Mouse (Mus musculus): ENCODE data around the gene Slc25a26.

Slc25a26 gene

DNA sequence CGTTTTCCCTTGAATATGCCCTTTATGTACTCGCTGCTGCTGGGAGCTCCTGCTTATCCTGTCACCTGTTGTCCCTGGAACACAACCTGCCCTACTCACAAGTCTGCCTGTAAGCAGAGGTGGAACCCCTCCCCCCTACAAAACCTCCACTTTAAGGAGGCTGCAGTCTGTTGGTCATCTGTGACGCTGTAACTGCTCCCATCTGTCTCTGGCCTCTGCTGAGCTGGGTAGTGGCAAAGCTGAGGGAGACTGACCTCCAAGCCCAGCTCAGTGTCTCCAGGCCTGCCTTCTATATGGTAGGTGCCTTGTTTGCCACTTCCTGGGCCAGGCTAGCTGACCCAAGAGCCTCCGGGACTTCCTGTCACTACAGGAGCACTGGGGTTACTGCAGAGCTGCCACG is 101.7 kb downstream of the Slc25a26 start:
- DNase-seq: no peak

GRCm38 (mm10) chr6:94604072-94604471 is 103.9 kb downstream of the Slc25a26 start:
- no peak for DNase-seq

- no peak for DNase-seq
Measured at GRCm38 (mm10) chr6:94604546-94604945, 104.4 kb downstream of the Slc25a26 start.

DNA sequence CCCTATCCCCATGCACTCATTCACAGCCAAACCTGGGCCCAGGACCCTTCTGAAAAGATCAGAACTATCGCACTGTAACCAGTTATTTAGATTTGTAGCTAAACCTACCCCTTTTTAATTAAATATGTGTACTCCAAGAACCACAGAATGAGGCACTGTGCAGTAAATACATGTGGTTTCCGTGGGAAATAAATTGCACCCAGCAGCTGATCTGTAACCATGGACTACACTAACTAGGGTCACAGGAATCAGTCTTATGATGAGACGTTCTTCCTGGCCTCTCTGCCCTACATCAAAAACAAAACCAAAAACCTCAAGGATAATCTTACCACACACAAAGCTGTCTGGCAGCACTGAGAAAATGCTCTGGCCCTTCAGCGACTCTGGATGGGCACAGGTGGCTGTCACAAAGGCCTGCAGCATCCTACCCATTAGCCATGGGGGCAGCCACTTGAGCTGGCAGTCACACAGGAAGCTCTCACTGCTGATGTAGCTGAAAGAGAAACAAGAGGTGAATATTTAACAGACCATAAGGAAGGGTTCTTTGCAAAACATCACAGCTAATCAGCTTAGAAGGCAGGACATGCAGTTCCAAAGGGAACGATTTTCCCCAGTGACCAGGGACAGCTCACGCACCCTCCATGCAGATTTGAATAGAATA is 113.2 kb downstream of the Slc25a26 start:
- DNase-seq: no peak

DNA sequence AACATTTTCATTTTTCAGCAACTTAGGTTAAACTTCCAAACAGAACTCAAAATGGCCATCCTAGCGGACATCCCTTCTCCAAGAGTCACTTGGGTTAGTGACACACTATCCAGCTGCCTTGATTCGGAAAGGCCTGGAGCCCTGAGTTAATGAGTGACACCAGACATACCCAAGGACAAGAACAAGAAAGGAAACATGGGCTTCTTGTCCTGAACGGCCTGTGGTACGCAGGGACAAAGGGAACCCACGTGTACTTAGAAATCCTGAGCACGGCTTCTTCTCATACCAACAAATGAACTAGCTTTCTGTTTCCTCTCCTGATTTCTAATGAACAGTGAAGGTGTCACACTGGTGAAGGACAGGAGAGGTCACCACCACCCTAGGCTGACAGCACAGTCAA is 114.2 kb downstream of the Slc25a26 start:
- DNase-seq: no peak

- DNase-seq: peak; percentile 44
Measured at GRCm38 (mm10) chr6:94615936-94616335, 115.8 kb downstream of the Slc25a26 start.

- no peak for DNase-seq
Measured at GRCm38 (mm10) chr6:94618671-94619070, 118.5 kb downstream of the Slc25a26 start.

- DNase-seq: no peak
Measured at GRCm38 (mm10) chr6:94620287-94620686, 120.2 kb downstream of the Slc25a26 start.

- DNase-seq: no peak
Measured at GRCm38 (mm10) chr6:94620801-94621301, 120.7 kb downstream of the Slc25a26 start.

DNA sequence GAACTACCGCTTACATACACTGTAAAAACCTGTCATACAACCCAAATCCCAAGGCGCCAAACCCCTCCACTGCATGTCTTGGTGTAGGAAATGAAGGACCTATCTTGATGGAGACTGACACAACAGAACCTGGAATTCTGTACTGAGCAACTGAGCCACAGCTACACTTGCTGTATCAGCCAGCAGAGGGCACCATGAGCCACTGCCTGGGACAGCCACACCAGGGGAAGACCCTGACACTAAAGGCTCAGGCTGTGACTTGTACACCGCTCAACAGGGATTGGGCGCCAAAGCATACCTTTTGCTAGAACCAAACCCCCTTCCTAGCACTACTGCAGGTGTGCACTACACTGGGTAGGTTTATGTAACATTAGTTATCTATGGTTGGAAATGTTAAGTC is 122.9 kb downstream of the Slc25a26 start:
- DNase-seq: peak; percentile 88

DNA sequence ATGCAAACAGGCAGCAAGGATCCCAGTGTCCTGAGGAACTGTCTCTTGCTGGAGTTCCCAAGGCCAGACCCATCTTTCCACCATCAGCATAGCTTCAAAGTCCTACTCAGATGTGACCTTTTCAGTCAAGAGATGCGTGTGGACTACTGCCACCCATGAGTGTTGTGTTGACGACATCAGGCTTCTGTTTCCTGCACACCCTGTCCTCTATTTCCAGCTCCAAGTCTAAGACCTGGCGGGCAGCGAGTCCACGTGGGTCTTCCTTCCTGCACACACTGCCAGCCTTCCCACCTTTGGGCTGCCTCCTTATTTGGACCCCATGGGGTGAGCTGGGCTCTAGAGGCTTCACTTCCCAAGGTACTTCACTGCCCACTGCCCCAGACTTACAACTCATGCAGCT is 124.4 kb downstream of the Slc25a26 start:
- no peak for DNase-seq

DNA sequence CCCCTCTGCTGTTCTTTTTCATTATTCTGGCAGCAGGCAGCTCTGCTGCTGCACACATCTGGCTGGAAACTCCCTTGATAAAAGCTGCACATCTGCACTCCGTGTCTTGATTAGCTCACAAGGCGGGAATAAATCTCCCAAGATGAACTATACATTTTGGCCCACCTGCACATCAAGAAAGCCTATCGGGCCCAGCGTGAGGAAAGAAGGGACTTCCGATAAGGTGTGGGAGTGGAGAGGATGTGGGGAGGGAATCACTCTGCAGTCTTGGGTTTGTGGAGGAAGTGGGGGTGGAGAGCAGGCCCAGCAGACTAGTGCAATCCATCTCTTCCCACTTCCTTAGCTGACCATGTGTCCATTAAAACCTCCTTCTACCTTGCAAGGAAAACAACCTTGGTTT is 125.8 kb downstream of the Slc25a26 start:
- DNase-seq: no peak

GRCm38 (mm10) chr6:94626807-94627206 is 126.7 kb downstream of the Slc25a26 start:
- DNase-seq: no peak

- DNase-seq: no peak
Measured at GRCm38 (mm10) chr6:94627714-94628595, 127.8 kb downstream of the Slc25a26 start.

GRCm38 (mm10) chr6:94628787-94629186 is 128.7 kb downstream of the Slc25a26 start:
- DNase-seq: no peak

GRCm38 (mm10) chr6:94631051-94631778 is 131.1 kb downstream of the Slc25a26 start:
- no peak for DNase-seq

DNA sequence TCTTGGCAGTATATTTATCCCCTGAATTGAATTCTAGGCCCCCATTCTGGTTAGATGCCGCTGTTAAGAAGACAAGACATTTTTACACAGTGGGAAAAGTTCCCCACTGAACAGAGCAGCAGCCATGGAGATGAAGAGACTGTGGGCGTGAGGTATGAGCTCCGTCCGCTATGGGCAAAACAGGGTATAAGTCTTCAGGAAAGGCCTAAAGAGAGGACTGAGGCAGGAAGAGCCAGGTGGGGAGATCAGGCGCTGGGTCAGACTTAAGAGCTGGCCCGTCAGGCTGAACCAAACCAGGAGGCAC is 131.6 kb downstream of the Slc25a26 start:
- no peak for DNase-seq

GRCm38 (mm10) chr6:94634274-94634673 is 134.1 kb downstream of the Slc25a26 start:
- DNase-seq: no peak

DNA sequence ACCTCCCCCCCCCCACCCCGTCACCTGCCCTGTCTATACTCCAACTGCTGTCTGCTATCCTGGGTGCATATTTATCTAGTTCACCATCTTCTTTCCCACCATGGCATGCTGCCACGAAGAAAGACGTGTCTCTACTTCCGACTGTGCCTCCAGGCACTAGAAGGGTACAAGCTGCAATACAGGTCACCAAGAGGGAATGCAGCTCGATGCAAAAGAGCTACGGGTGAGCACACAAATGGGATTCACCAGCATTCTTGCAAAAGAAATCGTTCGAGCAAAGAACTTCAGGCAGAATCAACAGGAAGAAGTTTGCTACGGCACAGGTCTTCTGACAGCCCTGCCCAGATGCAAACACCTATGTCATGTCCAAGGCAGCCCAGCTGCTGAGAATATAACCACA is 134.6 kb downstream of the Slc25a26 start:
- no peak for DNase-seq

DNA sequence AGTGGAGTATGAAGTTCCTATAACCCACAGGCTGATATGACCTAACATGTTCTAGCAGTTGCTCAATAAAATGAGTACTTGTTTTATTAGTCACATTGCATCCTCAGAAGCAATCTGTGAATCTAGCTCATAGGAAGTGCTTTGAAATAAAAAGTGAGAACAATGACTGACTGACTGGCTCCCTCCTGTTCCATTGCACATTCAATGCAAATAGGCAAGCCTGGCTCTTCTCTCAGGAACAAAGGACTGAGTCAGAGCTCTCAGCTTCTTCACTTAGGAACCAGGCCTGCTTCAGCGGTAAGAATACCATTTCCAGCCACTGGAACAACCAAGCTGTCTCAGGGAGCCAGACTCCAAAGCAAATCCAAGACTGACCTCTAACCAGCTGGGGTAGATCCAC is 135.2 kb downstream of the Slc25a26 start:
- DNase-seq: no peak

DNA sequence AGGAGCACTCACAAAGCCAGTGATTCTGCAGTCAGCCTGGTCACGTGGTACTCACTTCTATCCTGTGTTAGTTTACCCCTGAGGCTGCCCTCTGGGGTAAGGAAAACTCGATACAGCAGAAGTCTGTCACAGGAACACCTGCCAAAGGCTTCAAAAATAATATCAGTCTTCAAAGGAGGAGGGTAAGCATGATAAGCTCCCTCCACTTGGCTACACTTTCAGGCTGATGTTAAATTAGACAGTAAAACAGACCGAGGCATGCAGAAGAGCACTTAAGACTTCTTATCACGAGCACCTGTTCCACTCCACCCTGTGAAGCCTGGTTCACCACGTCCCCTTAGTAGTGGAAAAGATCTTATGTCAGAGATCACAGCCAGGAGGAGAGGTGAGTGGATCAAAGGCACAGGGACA is 136.9 kb downstream of the Slc25a26 start:
- DNase-seq: no peak

GRCm38 (mm10) chr6:94640297-94640696 is 140.2 kb downstream of the Slc25a26 start:
- DNase-seq: no peak

DNA sequence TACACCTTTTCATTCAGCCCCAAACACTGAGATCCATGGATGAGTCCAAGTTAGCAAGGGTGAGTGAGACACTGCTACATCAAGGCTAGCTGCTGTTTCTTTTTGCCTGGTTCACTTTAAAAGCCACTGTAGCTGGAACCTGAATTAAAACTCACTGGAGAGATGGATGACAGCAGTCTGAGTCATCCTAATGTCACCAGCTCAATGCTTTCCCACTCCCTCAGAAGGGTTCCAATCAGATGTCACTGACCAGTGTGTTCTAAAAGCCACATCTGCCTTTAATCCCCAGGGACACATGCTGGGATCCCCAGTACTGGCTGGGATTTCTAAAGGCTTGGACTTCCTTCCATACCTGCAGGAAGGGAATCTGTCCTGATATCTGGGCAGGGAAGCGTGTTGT is 141.9 kb downstream of the Slc25a26 start:
- no peak for DNase-seq

GRCm38 (mm10) chr6:94643989-94644388 is 143.9 kb downstream of the Slc25a26 start:
- DNase-seq: no peak
